Mouse (Mus musculus) stomach, embryonic 14.5 days (tissue): ENCODE data around the gene Rnf8. TPM values are rescaled to one million over a fixed set of nuclear protein-coding genes. Genes with fewer than 3 reads are reported as not detected.
"Not testable (repeated sequence)": the region's sequence is repeated elsewhere in the genome, so short reads cannot be mapped to it uniquely, and the experiment has no call there.

Experiments used
- ATAC-seq: fragments of 200-750 bp; cut with Nextera tagmentation; 2 replicates; pipeline ENCODE4 v1.8.0; 2017; ENCODE audit warnings: low read depth, moderate TSS enrichment; ENCODE audit not compliant: insufficient number of reproducible peaks, insufficient read depth, low FRiP score
- H3K27ac ChIP-seq: fragments of 300-500 bp; sonication (generic); 2 replicates; pipeline ENCODE4 v1.5.1; 2014; ENCODE audit warnings: mild to moderate bottlenecking, low read length, moderate library complexity, mixed read lengths
- H3K27me3 ChIP-seq: fragments of 300-500 bp; sonication (generic); 2 replicates; pipeline ENCODE4 v1.6.1; 2014; ENCODE audit warnings: low read length, control low read depth, mixed read lengths; ENCODE audit not compliant: control insufficient read depth, insufficient read depth
- H3K36me3 ChIP-seq: fragments of 300-500 bp; sonication (generic); 2 replicates; pipeline ENCODE4 v1.6.1; 2014; ENCODE audit warnings: mild to moderate bottlenecking, control low read depth, low read length, moderate library complexity, mixed read lengths; ENCODE audit not compliant: control insufficient read depth, insufficient read depth
- H3K4me1 ChIP-seq: fragments of 300-500 bp; sonication (generic); 2 replicates; pipeline ENCODE4 v1.6.1; 2014; ENCODE audit warnings: low read length, control low read depth, mixed read lengths; ENCODE audit not compliant: control insufficient read depth, insufficient read depth
- H3K4me2 ChIP-seq: fragments of 300-500 bp; sonication (generic); replicated peaks from 2 replicates; pipeline ENCODE4 v1.6.1; 2014; ENCODE audit warnings: low read depth, low read length, control low read depth
- H3K4me3 ChIP-seq: fragments of 300-500 bp; sonication (generic); 2 replicates; pipeline ENCODE4 v1.5.1; 2014; ENCODE audit warnings: low read depth, low read length, control low read depth
- H3K9ac ChIP-seq: fragments of 300-500 bp; sonication (generic); replicated peaks from 2 replicates; pipeline ENCODE4 v1.6.1; 2014; ENCODE audit warnings: low read depth, mild to moderate bottlenecking, control low read depth, low read length, moderate library complexity, mixed read lengths
- H3K9me3 ChIP-seq: fragments of 300-500 bp; sonication (generic); 2 replicates; pipeline ENCODE4 v1.6.1; 2016; ENCODE audit warnings: low read depth, low read length, control low read depth; ENCODE audit not compliant: control insufficient read depth
- WGBS: fragments of 180-500 bp; shearing (Covaris S2); extraction: QIAGEN DNeasy Blood & Tissue Kit; methylation state at CpG from one replicate; pipeline ENCODE4 v1.1.7; 2014; 5-methylcytosine and 5-hydroxymethylcytosine counted together
- polyA plus RNA-seq: library from polyadenylated mRNA; unstranded; fragments of >200 nt; fragmentation: Nextera tagmentation; extraction: Ambion mirVana; gene quantifications from 2 replicates; pipeline ENCODE4 v1.2.1, GENCODE M21; 2014

The Rnf8 gene
- polyA plus RNA-seq, 1 experiment from 2014 or later, result 80.8 TPM

DNA sequence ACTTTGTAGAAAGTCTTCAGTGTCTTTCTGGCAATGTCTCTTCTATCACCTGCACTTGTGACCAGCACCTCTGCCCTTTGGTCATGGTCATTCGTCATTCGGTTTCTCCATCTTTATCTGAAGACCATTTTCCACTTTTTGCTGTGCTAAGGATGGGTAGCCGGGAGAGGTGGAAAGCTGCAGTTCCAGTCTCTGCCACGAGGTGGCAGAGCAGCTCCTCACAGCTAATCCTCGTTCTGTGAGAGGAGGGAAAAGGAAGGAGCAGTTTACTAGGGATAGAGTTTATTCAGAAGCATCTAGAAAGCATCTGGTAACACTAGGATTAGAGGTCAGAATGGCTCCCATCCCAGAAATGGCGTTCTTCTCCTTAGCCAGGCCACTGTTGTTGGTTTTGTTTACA is 11.3 kb upstream of the Rnf8 start:
- H3K9me3 ChIP-seq, result no peaks in the 10 kb centered on the region
- WGBS, result 23% methylated on average over 6 of the region's 6 CpGs
- peaks cover 11% of the 10 kb centered on the region; the same call in 1 of the 2 replicates for H3K36me3 ChIP-seq
- no peak overlapping the region for H3K4me2 ChIP-seq
- no peaks in the 10 kb centered on the region for H3K4me1 ChIP-seq
- no peaks in the 10 kb centered on the region for H3K27me3 ChIP-seq
- no peak for ATAC-seq
- H3K9ac ChIP-seq, result no peak overlapping the region
- H3K27ac ChIP-seq, result no peak overlapping the region
- H3K4me3 ChIP-seq, result no peak overlapping the region

DNA sequence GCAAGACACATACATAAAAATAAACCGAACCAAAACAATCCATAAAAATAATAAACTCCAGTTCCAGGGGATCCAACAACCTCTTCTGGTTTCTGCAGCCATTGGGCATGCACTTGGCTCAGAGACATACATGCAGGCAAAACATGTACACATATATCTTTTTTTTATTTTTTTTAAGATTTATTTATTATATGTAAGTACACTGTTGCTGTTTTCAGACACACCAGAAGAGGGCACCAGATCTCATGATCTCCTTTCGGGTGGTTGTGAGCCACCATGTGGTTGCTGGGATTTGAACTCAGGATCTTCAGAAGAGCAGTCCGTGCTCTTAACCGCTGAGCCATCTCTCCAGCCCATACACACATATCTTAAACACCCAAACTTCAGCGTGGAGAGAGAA is 1.1 kb upstream of the Rnf8 start:
- H3K27me3 ChIP-seq, H3K4me3 ChIP-seq, H3K9me3 ChIP-seq, H3K27ac ChIP-seq, H3K4me2 ChIP-seq, H3K9ac ChIP-seq, H3K36me3 ChIP-seq, ATAC-seq: not testable (repeated sequence)
- H3K4me1 ChIP-seq, result peaks cover 23% of the 10 kb centered on the region
- WGBS, result 87% methylated on average over 5 of the region's 5 CpGs

DNA sequence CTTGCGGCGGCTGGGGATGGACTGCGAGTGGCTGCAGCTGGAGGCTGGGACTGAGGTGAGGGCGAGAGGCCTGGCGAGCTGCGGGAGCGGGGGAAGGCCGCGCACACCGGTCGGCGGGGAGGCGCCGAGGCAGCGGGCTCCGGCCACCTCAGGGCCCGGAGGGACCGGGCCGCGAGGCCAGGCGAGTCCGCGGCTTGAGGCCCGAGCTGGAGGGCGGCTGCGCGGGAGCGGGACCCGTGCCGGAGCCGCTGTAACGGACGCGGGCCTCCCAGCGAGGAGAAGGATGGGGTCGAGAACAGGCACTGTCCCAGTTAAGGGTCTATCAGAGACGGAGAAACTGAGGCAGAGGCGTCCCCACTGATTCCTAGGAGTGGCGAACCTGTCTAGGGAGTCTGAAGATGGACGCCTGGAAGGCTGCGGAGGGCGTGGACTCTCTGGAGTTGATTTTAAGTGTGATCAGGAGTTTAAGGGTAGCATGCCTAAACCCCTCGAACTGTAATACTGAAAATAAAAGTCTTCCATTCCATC is 498 bp downstream of the Rnf8 start:
- WGBS, result under 1% methylated on average over 42 of the region's 43 CpGs
- peak; percentile 51; the same call in 1 of the 2 replicates for ATAC-seq
- H3K36me3 ChIP-seq, result peaks cover 13% of the 10 kb centered on the region
- peak overlapping the region; percentile 81 for H3K4me2 ChIP-seq
- H3K4me1 ChIP-seq, result peaks cover 23% of the 10 kb centered on the region
- peak overlapping the region; percentile 96 for H3K9ac ChIP-seq
- H3K27ac ChIP-seq, result peak overlapping the region; percentile 94
- no peaks in the 10 kb centered on the region for H3K9me3 ChIP-seq
- H3K27me3 ChIP-seq, result no peaks in the 10 kb centered on the region
- H3K4me3 ChIP-seq, result peak overlapping the region; percentile 98

DNA sequence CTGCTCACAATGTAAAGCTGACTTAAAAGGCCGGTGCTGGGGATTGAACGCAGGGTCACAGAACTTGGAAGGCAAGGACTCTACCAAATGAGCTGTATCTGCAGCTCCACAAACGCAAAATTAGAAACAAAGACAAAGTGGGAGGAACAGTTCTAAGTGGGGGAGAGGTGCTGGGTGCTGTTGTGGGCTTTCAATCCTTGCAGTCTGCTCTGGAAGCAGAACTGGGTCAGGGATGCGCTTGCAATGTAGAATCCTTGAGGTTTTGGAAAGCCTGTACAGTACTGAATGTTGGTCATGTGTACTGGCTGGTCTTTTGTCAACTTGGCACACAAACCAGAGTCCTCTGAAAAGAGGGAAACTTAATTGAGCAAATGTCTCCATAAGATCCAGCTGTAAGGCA is 1.0 kb downstream of the Rnf8 start:
- H3K4me3 ChIP-seq, result peak overlapping the region; percentile 98
- H3K4me2 ChIP-seq, result peak overlapping the region; percentile 81
- 6% methylated on average over 4 of the region's 4 CpGs for WGBS
- H3K27ac ChIP-seq, result peak overlapping the region; percentile 94; the same call in 1 of the 2 replicates
- no peaks in the 10 kb centered on the region for H3K9me3 ChIP-seq
- H3K4me1 ChIP-seq, result peaks cover 23% of the 10 kb centered on the region
- no peaks in the 10 kb centered on the region for H3K27me3 ChIP-seq
- H3K9ac ChIP-seq, result peak overlapping the region; percentile 96
- H3K36me3 ChIP-seq, result peaks cover 14% of the 10 kb centered on the region
- no peak for ATAC-seq

DNA sequence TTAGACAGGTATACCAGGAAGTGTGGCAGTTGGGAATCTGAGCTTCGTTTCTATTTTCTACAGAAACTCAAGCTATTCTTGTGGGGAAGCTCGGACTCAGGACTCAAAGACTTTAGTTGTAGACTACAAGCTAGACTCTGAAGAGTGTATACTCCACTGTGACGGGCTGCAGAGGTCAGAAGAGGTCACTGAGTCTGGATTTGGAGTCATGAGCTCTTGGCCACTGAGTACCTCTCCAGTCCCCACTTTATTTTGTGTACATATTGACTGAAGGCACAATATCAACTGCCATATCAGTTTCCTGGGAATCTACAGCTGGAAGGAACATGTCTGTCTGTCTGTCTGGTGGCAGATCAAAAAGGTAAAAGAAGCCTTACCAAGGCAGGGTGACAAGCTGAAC is 4.6 kb downstream of the Rnf8 start:
- Histone ChIP-seq H3K27ac (no peak overlapping the region), H3K4me3 (no peak overlapping the region), H3K27me3 (no peaks in the 10 kb centered on the region), H3K36me3 (peaks cover 39% of the 10 kb centered on the region), H3K4me1 (peaks cover 20% of the 10 kb centered on the region), H3K4me2 (no peak overlapping the region), H3K9ac (no peak overlapping the region), H3K9me3 (no peaks in the 10 kb centered on the region)
- ATAC-seq, result no peak
- WGBS, result 84% methylated on average over 3 of the region's 3 CpGs

DNA sequence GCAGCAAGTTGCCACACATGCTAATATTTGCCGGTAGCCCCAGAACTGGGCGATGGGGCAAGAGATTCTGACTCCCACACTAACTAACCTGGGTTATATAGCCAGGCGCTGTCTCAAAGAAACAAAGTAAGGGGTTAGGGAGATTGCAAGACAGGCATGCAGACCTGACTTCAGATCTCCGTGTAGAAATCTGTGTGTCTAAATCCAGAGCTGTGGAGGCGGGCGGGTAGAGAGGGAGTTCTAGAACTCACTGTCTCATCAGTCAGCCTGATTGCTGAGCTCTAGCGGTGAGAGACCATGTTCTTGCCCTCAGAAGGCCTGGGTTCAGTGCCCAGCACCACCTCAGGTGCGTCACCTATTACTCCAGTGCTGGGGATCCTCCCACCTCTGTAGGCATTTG is 8.9 kb downstream of the Rnf8 start:
- no peaks in the 10 kb centered on the region for H3K27me3 ChIP-seq
- peaks cover 76% of the 10 kb centered on the region for H3K36me3 ChIP-seq
- no peak overlapping the region for H3K4me2 ChIP-seq
- H3K9ac ChIP-seq, result no peak overlapping the region
- 90% methylated on average over 8 of the region's 8 CpGs for WGBS
- ATAC-seq, result no peak
- no peaks in the 10 kb centered on the region for H3K4me1 ChIP-seq
- H3K9me3 ChIP-seq, result no peaks in the 10 kb centered on the region
- no peak overlapping the region for H3K4me3 ChIP-seq
- no peak overlapping the region for H3K27ac ChIP-seq

DNA sequence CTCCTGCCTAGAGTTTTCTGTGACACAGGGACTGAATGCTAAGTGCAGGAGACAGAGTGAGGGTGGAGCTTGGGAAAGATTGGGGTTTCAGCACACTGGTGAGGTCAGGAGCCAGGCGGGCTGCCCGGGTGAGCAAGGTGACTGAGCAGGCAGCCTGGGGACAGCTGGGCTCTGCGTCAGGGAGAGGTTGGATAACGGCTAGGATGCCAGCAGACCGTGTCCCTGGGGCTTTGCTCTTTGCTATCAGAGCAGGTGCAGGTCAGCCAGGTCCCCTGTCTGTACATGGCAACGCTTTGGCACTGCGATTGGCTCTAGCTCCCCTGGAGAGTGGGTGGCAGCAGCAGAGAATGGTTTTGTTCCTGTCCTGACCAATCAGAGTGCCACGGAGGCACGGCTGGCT is 12.7 kb downstream of the Rnf8 start:
- no peak overlapping the region for H3K4me3 ChIP-seq
- H3K36me3 ChIP-seq, result peaks cover 84% of the 10 kb centered on the region
- no peaks in the 10 kb centered on the region for H3K27me3 ChIP-seq
- no peaks in the 10 kb centered on the region for H3K9me3 ChIP-seq
- H3K4me1 ChIP-seq, result no peaks in the 10 kb centered on the region
- H3K4me2 ChIP-seq, result no peak overlapping the region
- no peak for ATAC-seq
- 92% methylated on average over 9 of the region's 9 CpGs for WGBS
- H3K27ac ChIP-seq, result no peak overlapping the region
- H3K9ac ChIP-seq, result no peak overlapping the region

DNA sequence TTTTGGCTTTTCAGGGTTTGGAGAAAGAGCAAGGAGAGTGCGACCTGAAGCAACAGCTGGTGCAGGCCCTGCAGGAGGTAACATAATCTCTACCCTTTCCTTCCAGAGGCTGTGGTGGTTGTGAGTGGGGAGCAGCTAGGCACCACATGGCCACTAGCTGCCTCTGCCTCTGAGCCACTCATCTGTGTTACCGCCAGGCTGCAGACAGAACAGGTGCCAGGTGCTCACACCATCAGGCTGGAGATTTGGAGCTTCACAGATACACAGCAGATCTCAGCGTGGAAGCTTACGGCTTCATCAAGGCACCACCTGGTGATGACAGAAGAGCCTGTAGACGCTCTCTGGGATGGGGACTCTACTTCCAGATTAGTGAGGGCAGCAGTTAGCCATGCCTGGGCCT is 14.4 kb downstream of the Rnf8 start:
- 92% methylated on average over 5 of the region's 5 CpGs for WGBS
- Histone ChIP-seq H3K4me3 (no peak overlapping the region), H3K36me3 (peaks cover 73% of the 10 kb centered on the region)

DNA sequence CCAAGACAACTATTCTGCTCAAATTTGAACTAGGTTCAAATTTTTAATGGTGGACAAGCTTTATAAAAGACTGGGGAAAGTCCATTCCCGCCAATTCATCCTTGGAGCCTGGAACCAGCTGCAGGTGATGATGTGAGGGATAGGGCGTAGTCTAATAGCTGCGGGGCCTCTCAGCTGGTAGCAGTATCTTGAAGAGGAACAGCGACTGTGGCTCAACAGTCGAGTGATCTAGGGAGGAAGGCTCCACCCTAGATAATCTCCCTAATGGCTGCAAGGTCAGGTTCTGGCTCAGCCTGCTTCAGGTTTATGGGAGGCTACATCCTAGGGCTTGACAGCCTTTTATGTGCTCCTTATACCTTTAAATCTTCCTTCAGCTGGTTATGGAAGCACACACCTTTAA is 15.0 kb downstream of the Rnf8 start:
- ATAC-seq, result no peak
- Histone ChIP-seq H3K36me3 (peaks cover 70% of the 10 kb centered on the region), H3K4me2 (no peak overlapping the region), H3K9ac (no peak overlapping the region), H3K4me1 (no peaks in the 10 kb centered on the region), H3K9me3 (no peaks in the 10 kb centered on the region), H3K4me3 (no peak overlapping the region), H3K27me3 (no peaks in the 10 kb centered on the region), H3K27ac (no peak overlapping the region)
- 85% methylated on average over 5 of the region's 5 CpGs for whole genome bisulfite sequencing

More for the DNA sequence above, 14.4 kb downstream of the Rnf8 start:
- Histone ChIP-seq H3K27ac (no peak overlapping the region), H3K9ac (no peak overlapping the region), H3K4me2 (no peak overlapping the region), H3K27me3 (no peaks in the 10 kb centered on the region), H3K9me3 (no peaks in the 10 kb centered on the region), H3K4me1 (no peaks in the 10 kb centered on the region)
- ATAC-seq, result no peak
